Mouse (Mus musculus) retina, adult 2 months (tissue): Measurements from ENCODE around the gene Ptms.

Source experiments
- DNase-seq: peaks from one replicate; pipeline ENCODE4 v3.0.0-alpha.2; 2012; ENCODE audit warnings: low read depth, low spot score

The Ptms gene

GRCm38 (mm10) chr6:124919695-124920317, at the start of gene Ptms:
TSS of gene Ptms (minus strand) at chr6:124920103.
- peak; percentile 67 for DNase-seq

- DNase-seq: no peak
These were observed 47.9 kb upstream of the Ptms start for GRCm38 (mm10) chr6:124967766-124968165.

DNA sequence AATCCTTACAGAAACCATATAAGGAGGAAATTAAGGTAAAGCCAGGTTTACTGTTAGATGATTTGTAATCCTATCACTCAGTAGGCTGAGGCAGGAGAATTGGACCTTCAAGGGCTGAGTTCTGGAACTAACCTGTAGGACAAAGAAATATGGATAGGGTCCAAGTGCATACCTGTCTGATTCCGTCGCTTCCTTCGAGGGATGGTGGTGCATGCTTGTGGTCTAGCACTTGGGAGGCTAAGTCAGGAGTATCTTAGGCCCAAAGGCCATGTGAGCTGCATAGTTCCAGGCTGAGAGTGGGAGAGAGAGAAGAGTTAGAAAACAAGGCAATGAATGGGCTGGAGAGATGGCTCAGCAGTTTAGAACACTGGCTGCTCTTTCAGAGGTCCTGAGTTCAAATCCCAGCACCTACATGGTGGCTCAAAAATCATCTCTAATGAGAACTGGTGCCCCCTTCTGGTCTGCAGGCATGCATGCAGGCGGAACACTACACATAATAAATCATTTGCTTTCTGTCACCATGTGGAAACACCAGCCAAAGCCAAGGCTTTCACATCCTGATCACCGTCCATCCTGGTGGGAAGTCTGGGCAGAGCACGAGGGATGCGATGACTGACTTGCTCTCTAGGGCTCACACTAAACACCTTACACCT, 46.7 kb upstream of the Ptms start:
- no peak for DNase-seq

DNA sequence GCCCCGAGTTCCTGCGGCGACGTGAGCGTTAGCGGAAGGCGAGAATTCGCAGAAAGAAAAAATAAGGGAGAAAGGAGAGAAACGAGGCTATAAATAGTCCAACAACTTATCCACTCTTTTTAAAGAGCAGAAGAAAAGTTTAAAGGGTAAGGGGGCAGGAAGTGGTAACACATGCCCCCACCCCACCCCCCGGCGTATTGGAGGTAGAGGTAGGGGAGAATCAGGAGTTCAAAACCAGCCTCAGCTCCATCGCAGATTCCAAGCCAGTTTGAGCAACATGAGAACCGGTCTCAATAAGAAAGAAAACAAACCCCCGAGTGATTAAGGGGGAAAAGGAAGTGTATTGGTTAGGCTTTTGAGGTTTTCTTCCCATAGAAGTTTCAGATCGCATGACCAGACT, 45.8 kb upstream of the Ptms start:
- DNase-seq: no peak

- peak; percentile 92 for DNase-seq
These were observed 45.3 kb upstream of the Ptms start, which contains the start of gene Cops7a for GRCm38 (mm10) chr6:124965088-124965719. TSS of gene Cops7a (minus strand) at chr6:124965538.

DNA sequence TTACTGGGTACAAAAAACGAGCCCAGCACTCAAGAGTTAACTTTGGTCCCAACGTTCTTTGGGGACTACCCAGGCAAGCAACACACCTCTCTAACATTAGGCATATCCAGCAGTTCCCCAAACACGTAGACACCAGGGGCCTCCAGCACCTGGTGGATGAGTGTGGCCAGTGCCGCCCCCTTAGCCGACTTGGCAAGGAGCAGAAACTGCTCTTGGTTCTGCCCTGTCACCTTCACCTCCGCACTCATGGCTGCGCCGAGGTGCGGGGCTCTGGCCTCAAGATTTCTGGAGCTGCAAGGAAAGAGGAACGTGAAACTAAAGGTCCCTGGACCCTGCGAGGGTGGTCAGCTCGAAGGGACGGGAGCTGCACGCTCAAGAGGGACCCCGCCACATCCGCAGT, 44.7 kb upstream of the Ptms start:
- no peak for DNase-seq

DNA sequence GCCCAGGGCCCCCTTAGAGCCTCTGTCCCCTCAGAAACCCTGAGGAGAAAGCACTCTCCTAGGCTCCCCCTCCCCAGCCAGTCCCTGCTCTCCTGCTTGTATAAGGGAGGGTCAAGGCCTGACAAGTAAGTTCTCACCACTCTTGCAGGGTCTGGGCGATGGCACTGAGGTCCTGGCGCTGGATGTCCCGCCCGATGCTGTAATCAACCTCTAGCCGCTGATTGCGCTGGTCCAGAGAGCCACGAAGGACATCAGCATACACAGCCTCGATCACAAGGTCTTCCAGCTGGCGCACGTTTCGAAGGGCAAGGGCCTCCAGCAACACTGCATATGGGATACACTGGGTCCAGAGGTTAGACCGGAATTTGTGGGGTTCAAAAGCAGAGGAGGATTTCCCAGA, 41.1 kb upstream of the Ptms start:
- DNase-seq: no peak

GRCm38 (mm10) chr6:124959960-124960359, 40.1 kb upstream of the Ptms start:
- no peak for DNase-seq

DNA sequence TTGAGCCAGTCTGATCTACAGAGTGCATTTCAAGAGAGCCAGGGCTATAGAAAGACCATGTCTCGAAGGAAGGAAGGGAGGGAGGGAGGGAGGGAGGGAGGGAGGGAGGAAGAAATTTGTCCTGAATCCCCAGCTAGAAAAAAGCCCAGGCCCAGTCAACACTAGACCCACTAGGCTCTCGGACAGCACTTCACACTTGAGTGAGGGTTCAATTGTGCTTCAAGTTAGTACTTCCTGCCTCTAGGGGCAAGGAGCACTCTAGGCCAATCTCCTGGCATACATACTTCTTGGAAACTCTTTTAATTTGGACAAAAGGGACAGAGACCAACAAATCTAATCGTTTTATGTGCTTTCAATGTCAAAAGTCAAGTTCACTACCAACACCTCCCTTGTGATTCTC, 38.2 kb upstream of the Ptms start:
- DNase-seq: no peak

- DNase-seq: no peak
These were observed 35.3 kb upstream of the Ptms start for GRCm38 (mm10) chr6:124955212-124955611.

GRCm38 (mm10) chr6:124953991-124954715, 34.2 kb upstream of the Ptms start:
- no peak for DNase-seq

- no peak for DNase-seq
These were observed 23.6 kb upstream of the Ptms start for GRCm38 (mm10) chr6:124943526-124943925.

GRCm38 (mm10) chr6:124941679-124942078, 21.8 kb upstream of the Ptms start:
- no peak for DNase-seq

DNA sequence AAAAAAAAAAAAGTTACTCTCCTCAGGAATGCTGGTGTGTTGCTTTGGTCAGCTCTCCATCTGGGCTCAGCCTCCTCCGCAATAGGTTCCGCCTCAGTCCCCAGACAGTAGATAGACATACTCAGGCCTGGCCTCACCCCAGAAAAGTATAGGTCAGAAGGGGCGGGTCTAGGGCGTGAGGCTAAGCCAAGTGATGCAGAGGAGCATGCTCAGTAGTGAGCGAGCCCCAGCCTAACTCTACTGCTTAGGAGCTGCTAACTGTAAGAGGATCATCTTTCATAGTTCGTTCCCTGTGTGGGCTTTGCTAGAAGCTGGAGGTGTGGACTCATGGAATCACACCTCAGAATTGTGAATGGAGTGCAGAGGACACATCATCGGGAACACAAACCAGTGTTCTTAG, 18.7 kb upstream of the Ptms start:
- no peak for DNase-seq

DNA sequence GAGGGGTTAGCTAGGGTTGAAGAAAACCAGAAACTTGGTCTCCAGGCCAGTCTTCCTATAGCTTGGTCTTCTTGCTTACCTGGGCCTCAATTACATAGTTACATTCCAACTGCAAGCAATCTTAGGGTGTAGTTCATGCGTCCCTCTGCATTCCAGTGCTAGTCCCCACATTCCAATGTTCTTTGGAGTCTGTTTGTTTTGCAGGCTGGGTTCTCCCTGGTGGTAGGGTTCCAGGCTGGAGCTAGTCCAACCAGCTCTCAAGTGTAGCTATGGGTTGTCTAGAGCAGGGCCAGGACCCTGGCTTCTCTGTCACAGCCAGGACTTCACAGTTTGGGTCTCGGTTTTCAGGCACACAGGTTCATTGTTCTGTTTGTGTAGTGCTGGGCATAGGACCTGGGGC, 17.6 kb upstream of the Ptms start:
- no peak for DNase-seq

DNA sequence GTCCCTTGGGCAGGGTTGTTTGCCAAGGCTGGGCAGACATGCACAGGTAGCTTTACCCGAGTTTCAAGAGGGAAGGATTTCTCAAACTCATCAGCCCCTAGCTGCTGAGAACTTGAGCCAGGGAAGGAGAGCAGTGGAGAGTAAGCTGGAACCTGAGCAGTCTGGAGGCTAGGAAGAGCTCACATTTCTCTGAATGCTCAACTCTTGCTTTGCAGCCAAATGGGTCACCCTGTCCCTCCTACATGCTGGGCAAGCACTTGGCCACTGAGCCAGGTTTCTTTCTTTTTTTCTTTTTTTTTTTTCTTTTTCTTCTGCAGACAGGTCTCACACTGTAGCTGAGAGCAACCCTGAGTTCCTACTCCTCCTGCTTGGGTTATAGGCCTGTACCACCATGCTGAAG, 16.8 kb upstream of the Ptms start:
- DNase-seq: no peak

GRCm38 (mm10) chr6:124934670-124935069, 14.8 kb upstream of the Ptms start:
- DNase-seq: no peak

- no peak for DNase-seq
These were observed 13.2 kb upstream of the Ptms start for GRCm38 (mm10) chr6:124933127-124933526.

DNA sequence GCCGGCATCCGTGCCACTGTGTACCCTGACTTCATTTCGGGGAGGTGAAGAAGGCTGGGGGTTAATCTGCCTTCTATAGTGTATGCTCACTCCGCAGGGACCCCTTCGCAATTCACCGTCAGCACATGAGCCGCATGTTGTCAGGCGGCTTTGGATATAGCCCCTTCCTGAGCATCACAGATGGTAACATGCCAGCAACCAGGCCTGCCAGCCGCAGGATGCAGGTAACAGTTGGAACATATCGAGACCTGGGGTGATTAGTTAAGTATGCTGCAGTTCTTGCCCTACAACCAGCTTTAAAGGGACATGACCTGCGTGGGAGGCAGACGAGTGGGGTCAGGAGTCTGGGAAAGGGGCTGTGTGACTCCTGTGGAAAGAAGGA, 12.4 kb upstream of the Ptms start:
- DNase-seq: no peak

DNA sequence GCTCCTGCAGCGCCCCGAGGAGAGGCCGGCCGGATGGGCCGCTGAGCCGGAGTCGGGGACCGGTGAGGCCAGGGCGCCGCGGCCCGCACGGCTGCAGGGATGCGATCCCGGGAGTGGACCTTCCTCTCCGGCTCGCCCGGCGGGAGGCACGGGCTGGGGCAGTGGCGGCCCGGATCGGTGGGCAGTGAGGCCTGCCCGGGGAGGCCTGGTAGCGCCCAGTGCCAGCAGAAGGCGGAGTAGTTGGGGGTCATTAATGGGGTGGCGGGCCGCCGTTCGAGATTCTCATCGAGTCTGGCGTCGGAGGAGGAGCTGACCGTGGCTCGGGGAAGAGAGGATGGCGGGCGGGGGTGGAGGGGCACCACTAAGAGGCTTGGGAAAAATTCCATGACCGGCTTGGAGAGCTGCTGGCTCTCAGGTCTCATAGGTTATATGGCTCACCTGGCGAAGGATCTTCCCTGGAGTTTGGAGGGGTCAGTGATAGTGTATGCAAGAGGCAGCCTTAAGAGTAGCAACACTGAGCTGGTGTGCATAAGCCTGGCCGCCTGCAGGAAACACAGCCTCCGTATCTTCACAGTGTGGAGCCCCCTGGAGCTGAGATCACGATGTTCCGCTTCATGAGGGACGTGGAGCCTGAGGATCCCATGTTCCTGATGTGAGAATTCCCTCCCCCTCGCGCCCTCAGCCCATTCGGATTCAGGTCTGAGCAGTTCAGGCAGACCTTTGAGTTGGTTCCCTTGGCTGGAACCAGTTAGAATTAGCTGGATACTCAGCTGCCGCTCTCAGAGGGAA, 11.8 kb upstream of the Ptms start:
- no peak for DNase-seq

GRCm38 (mm10) chr6:124930754-124931524, 11.0 kb upstream of the Ptms start, which contains the start of gene Mlf2:
TSS of gene Mlf2 (plus strand) at chr6:124931386.
- DNase-seq: peak; percentile 97
